Mouse (Mus musculus) erythroblast, embryonic 14.5 days (primary cell): ENCODE measurements around the gene Iqcd.

Source experiments
- GATA1 ChIP-seq: IDR thresholded peaks from 2 replicates; pipeline ENCODE4 v1.6.1; 2012; ENCODE audit warnings: low read length, inconsistent platforms, mixed read lengths
- TAL1 ChIP-seq: IDR thresholded peaks from 3 replicates; pipeline ENCODE4 v1.6.1; 2012; ENCODE audit warnings: low read length, inconsistent platforms, mixed read lengths

DNA sequence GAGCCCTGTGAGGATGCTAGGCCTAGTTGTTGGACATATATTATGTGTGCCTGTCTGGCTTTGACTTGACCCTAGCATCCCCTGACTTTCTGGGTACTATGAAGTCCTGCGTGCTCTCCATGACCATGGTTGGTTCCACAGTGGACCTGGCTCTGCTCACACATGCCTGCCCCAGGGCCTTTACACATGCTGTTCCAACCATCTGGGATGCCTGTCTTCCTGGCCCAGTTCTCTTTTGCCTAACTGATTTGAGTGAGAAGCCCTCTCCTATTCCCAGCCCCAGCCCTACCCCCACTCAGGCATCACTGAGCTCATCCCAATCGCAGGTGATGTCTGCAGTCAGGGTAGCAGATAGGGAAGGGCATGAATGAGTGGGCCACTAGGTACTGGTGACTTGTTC is 65.1 kb downstream of the Iqcd start:
- no peak for TF ChIP-seq GATA1
- no peak for TF ChIP-seq TAL1
